Mouse (Mus musculus) left cerebral cortex, postnatal 4 days (tissue): ENCODE measurements around the gene Scgb1b12. TPM values are rescaled to one million over a fixed set of nuclear protein-coding genes. Genes with fewer than 3 reads are reported as not detected.
"Not testable (repeated sequence)": the region's sequence is repeated elsewhere in the genome, so short reads cannot be mapped to it uniquely, and the experiment has no call there.

Experiments
- DNase-seq: peaks from one replicate; pipeline ENCODE4 v3.0.0-alpha.2; 2022
- intact Hi-C: fragments of 180-260 bp; cut with DNase I; formaldehyde crosslinking; loops from one replicate; pipeline ENCODE4 v1.15.1; 2025
- total RNA-seq, 2 experiments: library from RNA; stranded (reverse); gene quantifications; 2 replicates each; pipeline ENCODE4 v1.2.3; 2021

Scgb1b12 gene
- total RNA-seq, result not detected

GRCm38 (mm10) chr7:32333882-32334281 is at the start of gene Scgb1b12:
Scgb1b12 (plus strand) TSS chr7:32334182.
- intact Hi-C loops, DNase-seq: not testable (repeated sequence)

GRCm38 (mm10) chr7:32327145-32327544 is 6.8 kb upstream of the Scgb1b12 start, which contains the start of gene Scgb2b12:
Scgb2b12 (minus strand) TSS chr7:32327245.
- DNase-seq, intact Hi-C loops: not testable (repeated sequence)

Other genes with a start within 250 kb of the Scgb1b12 start
- not detected for gene Scgb1b10, start 233.3 kb upstream of the Scgb1b12 start, total RNA-seq
- not detected for gene Scgb2b11, start 123.0 kb upstream of the Scgb1b12 start, total RNA-seq
- gene Scgb1b11, start 111.3 kb upstream of the Scgb1b12 start, total RNA-seq, result not detected
- not detected for gene Scgb2b12, start 6.9 kb upstream of the Scgb1b12 start, total RNA-seq
- gene Scgb1b29, start 107.4 kb downstream of the Scgb1b12 start, total RNA-seq, result not detected